Mouse (Mus musculus): Measurements from ENCODE around the gene Xntrpc. TPM values are rescaled to one million over a fixed set of nuclear protein-coding genes. Genes with fewer than 3 reads are reported as not detected.

Xntrpc gene
- polyA plus RNA-seq, 1 experiment from 2014 or later: 1.6 TPM

DNA sequence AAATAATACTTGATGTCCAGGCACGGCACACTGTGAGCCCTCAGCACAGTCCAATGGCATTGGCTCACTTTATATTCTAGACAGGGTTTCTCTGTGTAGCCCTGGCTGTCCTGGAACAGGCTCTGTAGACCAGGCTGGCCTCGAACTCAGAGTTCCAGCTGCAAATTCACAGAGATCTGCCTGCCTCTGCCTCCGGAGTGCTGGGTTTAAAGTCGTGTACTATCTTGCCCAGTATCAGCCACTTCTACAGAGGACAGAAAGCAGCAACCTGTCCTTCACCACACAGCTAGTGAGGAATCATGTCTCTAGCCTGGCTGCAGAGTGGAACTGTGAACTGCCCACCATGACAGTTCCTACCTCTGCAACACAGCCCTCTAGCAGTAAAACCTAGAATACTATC, 44.2 kb downstream of the Xntrpc start:
- Histone ChIP-seq H3K36me3 (no peaks in the 10 kb centered on the region), H3K4me3 (replicated peaks) (no peak overlapping the region), H3K27me3 (no peaks in the 10 kb centered on the region), H3K9me3 (replicated peaks) (no peaks in the 10 kb centered on the region), H3K4me2 (no peak overlapping the region), H3K4me1 (peaks cover 10% of the 10 kb centered on the region), H3K9ac (no peak overlapping the region), H3K27ac (no peak overlapping the region)
- 89% methylated on average over 4 of the region's 4 CpGs for whole genome bisulfite sequencing
- ATAC-seq (replicated peaks; ENCODE audit: low FRiP score): no peak

- no peak overlapping the region for H3K4me2 ChIP-seq
- H3K9ac ChIP-seq: no peak overlapping the region
- no peaks in the 10 kb centered on the region for H3K9me3 ChIP-seq (replicated peaks)
- no peaks in the 10 kb centered on the region for H3K27me3 ChIP-seq
- ATAC-seq (replicated peaks; ENCODE audit: low FRiP score): no peak
- H3K4me3 ChIP-seq (replicated peaks): no peak overlapping the region
- WGBS: 84% methylated on average over 45 of the region's 45 CpGs
- no peaks in the 10 kb centered on the region for H3K4me1 ChIP-seq
- no peak overlapping the region for H3K27ac ChIP-seq
- peaks cover 2% of the 10 kb centered on the region; the same call in 1 of the 2 replicates for H3K36me3 ChIP-seq
Measured at GRCm38 (mm10) chr7:102113151-102113729, 47.7 kb downstream of the Xntrpc start.

DNA sequence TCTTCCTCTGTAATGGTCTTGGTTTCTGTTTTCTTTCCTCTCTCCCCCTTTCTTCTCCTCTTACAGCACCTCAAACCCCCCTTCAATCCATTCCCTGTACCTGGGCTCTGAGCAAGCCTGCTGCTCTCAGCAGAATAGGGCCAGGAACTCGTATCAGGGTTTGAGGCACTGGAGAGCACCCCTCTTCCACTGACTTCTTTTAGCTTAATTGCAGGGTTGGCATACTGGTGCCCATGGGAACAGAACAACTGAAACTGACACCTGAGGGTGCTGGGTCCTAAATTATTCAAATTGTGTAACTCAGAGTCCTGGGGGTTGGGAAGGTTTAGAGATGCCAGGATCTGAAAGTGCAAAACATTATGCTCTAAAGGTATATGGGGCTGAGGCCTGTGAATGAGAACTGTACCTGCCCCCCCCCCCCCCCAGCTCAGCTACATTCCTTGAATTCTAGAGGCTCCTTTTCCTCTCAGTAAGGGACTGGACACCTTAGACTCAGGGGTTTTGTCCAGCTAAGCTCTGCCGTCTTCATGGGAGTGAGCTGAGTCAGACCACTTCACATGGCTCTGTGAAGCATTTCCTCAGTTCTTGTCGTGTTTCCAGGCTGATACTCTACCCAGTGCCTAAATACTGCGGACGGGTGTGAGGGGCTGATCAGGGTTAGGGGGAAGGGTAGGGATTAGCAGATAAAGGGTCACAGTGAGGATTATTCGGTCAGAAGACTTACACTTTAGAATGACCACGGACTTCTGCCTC, 51.2 kb downstream of the Xntrpc start, which contains the start of gene Chrna10:
Gene Chrna10, minus strand, starts transcription at position 250 of the 753 bp plus-strand sequence.
- Histone ChIP-seq H3K4me1 (no peaks in the 10 kb centered on the region), H3K27me3 (no peaks in the 10 kb centered on the region), H3K36me3 (peaks cover 37% of the 10 kb centered on the region), H3K27ac (no peak within 1 kb of the TSS), H3K4me2 (no peak within 1 kb of the TSS), H3K4me3 (replicated peaks) (no peak within 1 kb of the TSS), H3K9me3 (replicated peaks) (no peaks in the 10 kb centered on the region), H3K9ac (no peak within 1 kb of the TSS)
- 50% methylated on average over 7 of the region's 7 CpGs for WGBS
- ATAC-seq (replicated peaks; ENCODE audit: low FRiP score): no peak; the same call in 1 of the 2 replicates

GRCm38 (mm10) chr7:102117382-102117781, 51.9 kb downstream of the Xntrpc start:
- H3K9ac ChIP-seq: no peak overlapping the region
- H3K9me3 ChIP-seq (replicated peaks): no peaks in the 10 kb centered on the region
- no peak overlapping the region for H3K27ac ChIP-seq
- ATAC-seq (replicated peaks; ENCODE audit: low FRiP score): no peak
- H3K4me3 ChIP-seq (replicated peaks): no peak overlapping the region
- 71% methylated on average over 6 of the region's 6 CpGs for WGBS
- H3K4me2 ChIP-seq: no peak overlapping the region
- H3K27me3 ChIP-seq: no peaks in the 10 kb centered on the region
- peaks cover 43% of the 10 kb centered on the region for H3K36me3 ChIP-seq
- H3K4me1 ChIP-seq: no peaks in the 10 kb centered on the region

DNA sequence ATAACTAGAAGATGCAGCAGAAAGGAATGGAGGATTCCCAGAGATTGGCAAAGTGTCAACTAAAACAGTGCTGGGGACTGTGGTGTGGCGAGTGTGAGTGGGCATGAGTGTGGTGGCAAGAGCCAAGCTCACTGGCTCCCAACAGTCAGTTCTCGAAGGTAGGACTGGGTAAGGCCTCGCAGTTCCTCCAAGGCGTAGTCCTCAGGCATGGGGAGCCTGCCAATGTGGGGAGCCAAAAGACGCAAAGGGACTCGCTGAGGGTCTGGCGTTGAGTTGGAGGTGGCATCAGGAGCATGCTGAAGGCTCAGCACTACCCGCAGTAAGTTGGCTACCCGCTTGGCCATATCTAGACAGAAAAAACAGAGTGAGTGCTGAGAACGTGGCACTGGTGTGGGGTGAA, 54.8 kb downstream of the Xntrpc start:
- Histone ChIP-seq H3K27ac (no peak overlapping the region), H3K9ac (no peak overlapping the region), H3K4me2 (no peak overlapping the region), H3K27me3 (no peaks in the 10 kb centered on the region), H3K4me1 (no peaks in the 10 kb centered on the region), H3K9me3 (replicated peaks) (no peaks in the 10 kb centered on the region), H3K36me3 (peaks cover 72% of the 10 kb centered on the region), H3K4me3 (replicated peaks) (no peak overlapping the region)
- ATAC-seq (replicated peaks; ENCODE audit: low FRiP score): no peak
- WGBS: 96% methylated on average over 10 of the region's 10 CpGs

DNA sequence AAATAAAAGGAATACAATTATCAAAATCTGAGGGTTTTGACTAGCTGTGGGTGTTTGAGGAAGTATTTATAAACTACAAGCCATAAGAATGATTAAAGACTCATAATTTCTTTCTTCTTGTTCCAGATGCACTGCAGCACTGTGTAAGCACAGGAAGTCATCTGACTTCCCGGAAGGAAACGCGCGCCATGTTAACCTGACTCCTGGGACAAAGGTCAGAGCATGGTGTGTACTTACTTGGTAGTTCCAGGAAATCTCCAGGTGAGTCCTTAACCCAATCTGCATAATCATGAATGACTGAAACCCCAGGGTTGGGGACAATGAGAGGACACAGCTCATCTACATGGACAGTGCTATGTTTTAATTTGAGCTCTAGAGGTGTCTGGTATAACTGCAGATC, 66.9 kb downstream of the Xntrpc start:
- WGBS: 81% methylated on average over 4 of the region's 4 CpGs
- Histone ChIP-seq H3K9ac (no peak overlapping the region), H3K4me3 (replicated peaks) (no peak overlapping the region), H3K4me2 (no peak overlapping the region), H3K27ac (no peak overlapping the region), H3K27me3 (no peaks in the 10 kb centered on the region), H3K36me3 (peaks cover 89% of the 10 kb centered on the region), H3K4me1 (no peaks in the 10 kb centered on the region), H3K9me3 (replicated peaks) (no peaks in the 10 kb centered on the region)
- ATAC-seq (replicated peaks; ENCODE audit: low FRiP score): no peak

- Histone ChIP-seq H3K4me1 (no peaks in the 10 kb centered on the region), H3K9me3 (replicated peaks) (no peaks in the 10 kb centered on the region), H3K4me3 (replicated peaks) (no peak overlapping the region), H3K27me3 (no peaks in the 10 kb centered on the region), H3K4me2 (no peak overlapping the region), H3K36me3 (peaks cover 93% of the 10 kb centered on the region), H3K27ac (no peak overlapping the region), H3K9ac (no peak overlapping the region)
- ATAC-seq (replicated peaks; ENCODE audit: low FRiP score): no peak
- 93% methylated on average over 1 of the region's 1 CpGs for WGBS
Measured at GRCm38 (mm10) chr7:102137464-102137863, 72.0 kb downstream of the Xntrpc start.

GRCm38 (mm10) chr7:102137898-102138297, 72.4 kb downstream of the Xntrpc start:
- 96% methylated on average over 5 of the region's 5 CpGs for WGBS
- Histone ChIP-seq H3K27me3 (no peaks in the 10 kb centered on the region), H3K36me3 (peaks cover 91% of the 10 kb centered on the region), H3K27ac (no peak overlapping the region), H3K9me3 (replicated peaks) (no peaks in the 10 kb centered on the region), H3K4me3 (replicated peaks) (no peak overlapping the region), H3K9ac (no peak overlapping the region), H3K4me2 (no peak overlapping the region), H3K4me1 (no peaks in the 10 kb centered on the region)
- no peak for ATAC-seq (replicated peaks; ENCODE audit: low FRiP score)

Other genes with a start within 250 kb of the Xntrpc start
- 0.72 and 1.9 TPM in 2 replicates for gene Phox2a, start 247.4 kb upstream of the Xntrpc start, polyA plus RNA-seq (2015; fragmentation: Nextera tagmentation; extraction: Ambion mirVana)
- gene Inppl1, start 227.5 kb upstream of the Xntrpc start, polyA plus RNA-seq (2015; fragmentation: Nextera tagmentation; extraction: Ambion mirVana): 49.9 and 52.1 TPM in 2 replicates
- 1.8 and 2.3 TPM in 2 replicates for gene Folr2, start 208.5 kb upstream of the Xntrpc start, polyA plus RNA-seq (2015; fragmentation: Nextera tagmentation; extraction: Ambion mirVana)
- 75.1 and 78.9 TPM in 2 replicates for gene Anapc15, start 202.0 kb upstream of the Xntrpc start, polyA plus RNA-seq (2015; fragmentation: Nextera tagmentation; extraction: Ambion mirVana)
- 51.0 and 63.0 TPM in 2 replicates for gene Folr1, start 194.9 kb upstream of the Xntrpc start, polyA plus RNA-seq (2015; fragmentation: Nextera tagmentation; extraction: Ambion mirVana)
- gene Lamtor1, start 159.8 kb upstream of the Xntrpc start, polyA plus RNA-seq (2015; fragmentation: Nextera tagmentation; extraction: Ambion mirVana): 151 and 158 TPM in 2 replicates
- 0.24 and 0.53 TPM in 2 replicates for gene Tomt, start 159.4 kb upstream of the Xntrpc start, polyA plus RNA-seq (2015; fragmentation: Nextera tagmentation; extraction: Ambion mirVana)
- 9.2 and 9.9 TPM in 2 replicates for gene Lrrc51, start 131.8 kb upstream of the Xntrpc start, polyA plus RNA-seq (2015; fragmentation: Nextera tagmentation; extraction: Ambion mirVana)
- gene Numa1, start 131.6 kb upstream of the Xntrpc start, polyA plus RNA-seq (2015; fragmentation: Nextera tagmentation; extraction: Ambion mirVana): 70.1 and 73.5 TPM in 2 replicates
- 2.5 and 3.0 TPM in 2 replicates for gene Il18bp, start 47.0 kb upstream of the Xntrpc start, polyA plus RNA-seq (2015; fragmentation: Nextera tagmentation; extraction: Ambion mirVana)
- 28.3 and 28.4 TPM in 2 replicates for gene Rnf121, start 244 bp upstream of the Xntrpc start, polyA plus RNA-seq (2015; fragmentation: Nextera tagmentation; extraction: Ambion mirVana)
- gene Xndc1, start 202 bp upstream of the Xntrpc start, polyA plus RNA-seq (2015; fragmentation: Nextera tagmentation; extraction: Ambion mirVana): 33.9 and 39.0 TPM in 2 replicates
- not detected in 2 replicates for gene Trpc2, start 17.4 kb downstream of the Xntrpc start, polyA plus RNA-seq (2015; fragmentation: Nextera tagmentation; extraction: Ambion mirVana)
- gene Art1, start 36.0 kb downstream of the Xntrpc start, polyA plus RNA-seq (2015; fragmentation: Nextera tagmentation; extraction: Ambion mirVana): 2.4 and 3.4 TPM in 2 replicates
- gene Art5, start 43.8 kb downstream of the Xntrpc start, polyA plus RNA-seq (2015; fragmentation: Nextera tagmentation; extraction: Ambion mirVana): 1.6 and 2.1 TPM in 2 replicates
- gene Chrna10, start 51.1 kb downstream of the Xntrpc start, polyA plus RNA-seq (2015; fragmentation: Nextera tagmentation; extraction: Ambion mirVana): not detected in 2 replicates
- gene Nup98, start 144.5 kb downstream of the Xntrpc start, polyA plus RNA-seq (2015; fragmentation: Nextera tagmentation; extraction: Ambion mirVana): 39.0 TPM in 2 replicates
- 72.3 and 75.2 TPM in 2 replicates for gene Pgap2, start 144.5 kb downstream of the Xntrpc start, polyA plus RNA-seq (2015; fragmentation: Nextera tagmentation; extraction: Ambion mirVana)
- 53.1 and 59.1 TPM in 2 replicates for gene Rhog, start 190.3 kb downstream of the Xntrpc start, polyA plus RNA-seq (2015; fragmentation: Nextera tagmentation; extraction: Ambion mirVana)
- gene Stim1, start 202.1 kb downstream of the Xntrpc start, polyA plus RNA-seq (2015; fragmentation: Nextera tagmentation; extraction: Ambion mirVana): 14.8 and 16.2 TPM in 2 replicates